Mouse (Mus musculus): Measurements from ENCODE around the gene Tnfaip1. TPM values are rescaled to one million over a fixed set of nuclear protein-coding genes. Genes with fewer than 3 reads are reported as not detected.
A peak's percentile ranks its signal among the peaks of the same experiment; 100 is the strongest.
"Not testable (repeated sequence)": the region's sequence is repeated elsewhere in the genome, so short reads cannot be mapped to it uniquely, and the experiment has no call there.

Gene Tnfaip1
- polyA plus RNA-seq, 1 experiment from 2014 or later = 65.3 TPM

DNA sequence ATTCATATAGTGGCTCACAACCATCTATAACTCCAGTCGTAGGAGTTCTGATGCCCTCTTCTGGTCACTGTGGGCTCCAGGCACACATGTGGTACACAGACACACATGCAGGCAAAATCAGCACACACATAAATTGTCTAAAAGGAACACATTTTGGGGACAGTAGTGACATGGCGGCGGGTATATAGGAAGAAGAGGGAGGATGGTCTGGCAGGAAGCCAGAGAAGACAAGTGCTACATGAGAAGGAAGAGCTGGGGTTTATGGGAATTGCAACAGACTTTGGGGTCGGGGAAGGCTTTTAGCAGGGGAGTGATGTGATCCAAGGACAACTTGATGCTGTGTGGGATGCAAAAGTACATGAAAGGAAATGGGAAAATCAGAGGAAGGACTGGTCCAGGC, 1.6 kb downstream of the Tnfaip1 start:
- H3K9me3 ChIP-seq = no peaks in the 10 kb centered on the region
- ATAC-seq (ENCODE audit: low FRiP score, low read depth) = no peak
- 0 out of 2 replicates have a peak overlapping the region, but pooled peaks have one; percentile 79 for H3K4me3 ChIP-seq
- no peak overlapping the region for H3K9ac ChIP-seq (replicated peaks)
- peaks cover 27% of the 10 kb centered on the region for H3K4me1 ChIP-seq
- WGBS = 93% methylated on average over 4 of the region's 4 CpGs
- H3K4me2 ChIP-seq (replicated peaks) = peak overlapping the region; percentile 89
- H3K27ac ChIP-seq (replicated peaks) = no peak overlapping the region
- peaks cover 25% of the 10 kb centered on the region for H3K36me3 ChIP-seq
- no peaks in the 10 kb centered on the region for H3K27me3 ChIP-seq

DNA sequence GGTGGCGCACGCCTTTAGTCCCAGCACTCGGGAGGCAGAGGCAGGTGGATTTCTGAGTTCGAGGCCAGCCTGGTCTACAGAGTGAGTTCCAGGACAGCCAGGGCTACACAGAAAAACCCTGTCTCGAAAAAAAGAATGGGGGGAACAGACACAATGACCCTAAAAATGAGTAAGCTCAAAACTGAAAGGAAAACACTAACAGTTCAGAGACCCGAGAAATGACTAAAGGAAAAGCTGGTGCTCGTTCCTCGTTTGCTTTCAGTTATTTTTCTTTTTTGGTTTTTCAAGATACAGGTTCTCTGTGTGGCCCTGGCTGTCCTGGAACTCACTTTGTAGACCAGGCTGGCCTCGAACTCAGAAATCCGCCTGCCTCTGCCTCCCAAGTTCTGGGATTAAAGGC, 4.6 kb downstream of the Tnfaip1 start:
- H3K36me3 ChIP-seq = peaks cover 43% of the 10 kb centered on the region
- not testable (repeated sequence) for H3K4me3 ChIP-seq; H3K4me2 ChIP-seq (replicated peaks); H3K9ac ChIP-seq (replicated peaks); H3K27me3 ChIP-seq; H3K9me3 ChIP-seq; H3K27ac ChIP-seq (replicated peaks); ATAC-seq (ENCODE audit: low FRiP score, low read depth)
- peaks cover 12% of the 10 kb centered on the region for H3K4me1 ChIP-seq
- WGBS = 96% methylated on average over 10 of the region's 10 CpGs

DNA sequence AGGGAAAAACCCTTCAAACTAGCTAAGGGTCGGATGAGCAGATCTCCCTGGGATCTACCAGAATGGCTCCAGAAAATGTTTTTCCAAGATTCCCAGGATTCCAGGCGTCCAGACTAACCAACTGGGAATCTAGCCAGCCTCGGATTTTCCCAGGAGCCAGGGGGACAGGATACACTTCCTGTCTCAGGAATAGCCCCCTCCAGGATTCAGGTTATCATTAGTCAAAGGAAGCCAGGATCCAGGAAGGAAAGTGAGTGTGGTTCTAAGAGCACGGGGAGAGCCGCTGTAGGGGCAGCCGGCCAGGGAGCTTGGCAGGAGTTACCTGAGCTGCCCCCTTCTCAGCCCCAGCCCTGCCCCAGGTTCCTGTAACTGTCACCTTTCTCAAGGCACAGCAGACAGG, 5.1 kb downstream of the Tnfaip1 start:
- Histone ChIP-seq H3K9ac (replicated peaks) (no peak overlapping the region), H3K4me3 (no peak overlapping the region), H3K27me3 (no peaks in the 10 kb centered on the region), H3K9me3 (no peaks in the 10 kb centered on the region), H3K36me3 (peaks cover 47% of the 10 kb centered on the region), H3K27ac (replicated peaks) (no peak overlapping the region), H3K4me2 (replicated peaks) (no peak overlapping the region), H3K4me1 (peaks cover 12% of the 10 kb centered on the region)
- 82% methylated on average over 6 of the region's 6 CpGs for WGBS
- no peak for ATAC-seq (ENCODE audit: low FRiP score, low read depth)

DNA sequence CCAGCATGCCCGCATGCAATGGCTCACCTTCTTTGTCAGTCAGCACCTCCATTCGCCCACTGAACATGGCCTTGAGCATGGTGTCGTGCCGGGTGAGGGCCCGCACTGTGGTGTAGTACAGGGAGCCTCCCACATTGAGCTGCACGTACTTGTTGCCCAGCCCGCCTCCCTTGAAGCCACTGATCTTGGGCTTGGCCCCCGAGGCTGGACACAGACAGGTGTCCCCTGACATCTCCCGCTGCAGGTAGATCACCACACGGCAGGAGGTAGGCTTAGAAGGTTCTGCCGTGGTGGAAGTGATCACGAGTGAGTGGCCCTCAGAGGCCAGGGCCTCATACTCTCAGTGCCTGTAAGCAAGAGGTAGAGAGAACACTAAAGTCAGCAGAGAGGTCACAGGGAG, 6.1 kb downstream of the Tnfaip1 start:
- Histone ChIP-seq H3K4me1 (peaks cover 7% of the 10 kb centered on the region), H3K27ac (replicated peaks) (no peak overlapping the region), H3K4me2 (replicated peaks) (no peak overlapping the region), H3K27me3 (no peaks in the 10 kb centered on the region), H3K36me3 (peaks cover 58% of the 10 kb centered on the region), H3K9me3 (no peaks in the 10 kb centered on the region), H3K4me3 (no peak overlapping the region), H3K9ac (replicated peaks) (no peak overlapping the region)
- WGBS = 92% methylated on average over 12 of the region's 12 CpGs
- no peak for ATAC-seq (ENCODE audit: low FRiP score, low read depth)

DNA sequence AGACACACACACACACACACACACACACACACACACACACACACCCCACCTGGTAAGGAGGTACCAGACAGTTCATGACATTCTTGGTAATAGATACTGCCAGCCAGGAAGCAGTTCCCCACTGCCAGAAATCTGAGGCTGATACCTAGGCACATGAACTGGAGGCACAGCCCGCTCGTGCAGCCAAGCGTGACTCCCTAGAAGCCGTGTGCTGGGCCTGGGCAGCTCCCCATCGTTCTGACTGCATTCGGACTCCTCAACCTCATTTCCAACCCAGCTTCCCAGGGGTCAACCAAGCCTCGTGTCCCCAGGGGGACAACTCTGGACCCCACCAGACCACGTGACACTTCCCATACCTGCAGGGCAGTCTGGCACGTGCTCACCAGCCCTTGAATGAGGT, 7.4 kb downstream of the Tnfaip1 start:
- H3K4me1 ChIP-seq = no peaks in the 10 kb centered on the region
- peaks cover 70% of the 10 kb centered on the region for H3K36me3 ChIP-seq
- no peak overlapping the region for H3K27ac ChIP-seq (replicated peaks)
- no peaks in the 10 kb centered on the region for H3K27me3 ChIP-seq
- no peak overlapping the region for H3K4me3 ChIP-seq
- ATAC-seq (ENCODE audit: low FRiP score, low read depth) = no peak
- H3K4me2 ChIP-seq (replicated peaks) = no peak overlapping the region
- no peaks in the 10 kb centered on the region for H3K9me3 ChIP-seq
- 80% methylated on average over 9 of the region's 9 CpGs for WGBS
- no peak overlapping the region for H3K9ac ChIP-seq (replicated peaks)

DNA sequence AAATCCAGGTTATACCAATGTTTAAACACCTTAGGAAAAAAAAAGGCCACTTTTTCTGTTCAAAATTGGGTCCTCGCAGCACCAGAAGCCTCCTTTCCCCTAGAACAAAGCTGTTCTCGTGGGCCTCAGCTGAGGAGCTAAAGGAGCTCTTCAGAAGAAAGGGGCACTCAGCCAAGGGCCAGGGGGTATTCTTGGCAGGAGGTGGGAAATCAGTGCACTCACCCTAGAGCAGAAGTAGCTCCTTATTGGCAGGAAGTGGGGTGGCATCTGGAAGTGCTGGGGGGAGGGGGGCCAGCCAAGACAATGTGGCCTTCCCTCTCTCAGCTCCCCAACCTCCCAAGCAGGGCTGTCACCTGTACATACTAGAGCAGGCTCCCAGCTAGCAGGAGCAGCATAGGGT, 11.3 kb downstream of the Tnfaip1 start:
- whole genome bisulfite sequencing = 92% methylated on average over 2 of the region's 2 CpGs
- H3K36me3 ChIP-seq = peaks cover 96% of the 10 kb centered on the region

DNA sequence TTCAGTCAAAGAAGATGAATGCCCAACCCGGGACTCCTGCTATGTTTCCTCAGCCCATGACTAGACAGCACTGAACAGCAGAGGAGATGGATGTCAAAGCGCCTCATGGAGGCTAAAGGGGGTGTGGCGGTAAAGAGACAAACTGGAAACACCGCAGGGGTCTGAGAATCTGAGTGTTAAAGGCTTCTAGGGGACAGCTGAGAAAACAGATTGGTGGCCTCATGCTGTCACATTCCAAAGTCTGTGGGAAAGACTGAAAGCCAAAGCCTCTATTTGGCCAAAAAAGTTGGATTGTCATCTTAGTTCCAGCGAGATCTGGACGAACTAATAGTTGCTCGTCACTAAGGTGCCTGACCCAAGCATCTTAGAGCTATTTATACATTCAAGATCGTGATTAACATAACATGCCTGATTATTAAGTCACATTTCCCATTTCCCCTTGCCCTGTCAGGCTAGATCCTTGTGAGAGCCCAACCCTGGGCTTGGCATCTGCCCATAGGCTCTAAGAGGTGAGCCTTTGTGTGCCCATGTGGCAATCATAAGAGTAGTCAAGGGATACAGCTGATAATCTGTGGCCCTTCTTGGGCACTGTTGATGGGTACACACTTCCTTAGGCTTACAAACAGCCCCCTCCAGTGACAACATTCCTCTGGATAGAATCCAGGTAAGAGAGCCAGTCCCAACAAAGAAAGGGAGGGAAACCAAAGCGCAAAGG, 12.7 kb downstream of the Tnfaip1 start:
- Histone ChIP-seq H3K36me3 (peaks cover 96% of the 10 kb centered on the region), H3K27me3 (no peaks in the 10 kb centered on the region), H3K4me1 (no peaks in the 10 kb centered on the region), H3K4me2 (replicated peaks) (no peak overlapping the region), H3K9me3 (no peaks in the 10 kb centered on the region), H3K4me3 (no peak overlapping the region), H3K27ac (replicated peaks) (no peak overlapping the region), H3K9ac (replicated peaks) (no peak overlapping the region)
- WGBS = 78% methylated on average over 9 of the region's 9 CpGs
- no peak for ATAC-seq (ENCODE audit: low FRiP score, low read depth)

More for the DNA sequence above, 11.3 kb downstream of the Tnfaip1 start:
- no peaks in the 10 kb centered on the region for H3K9me3 ChIP-seq
- no peak for ATAC-seq (ENCODE audit: low FRiP score, low read depth)
- H3K9ac ChIP-seq (replicated peaks) = no peak overlapping the region
- H3K4me1 ChIP-seq = no peaks in the 10 kb centered on the region
- no peak overlapping the region for H3K4me2 ChIP-seq (replicated peaks)
- no peak overlapping the region for H3K4me3 ChIP-seq
- no peak overlapping the region for H3K27ac ChIP-seq (replicated peaks)
- no peaks in the 10 kb centered on the region for H3K27me3 ChIP-seq

DNA sequence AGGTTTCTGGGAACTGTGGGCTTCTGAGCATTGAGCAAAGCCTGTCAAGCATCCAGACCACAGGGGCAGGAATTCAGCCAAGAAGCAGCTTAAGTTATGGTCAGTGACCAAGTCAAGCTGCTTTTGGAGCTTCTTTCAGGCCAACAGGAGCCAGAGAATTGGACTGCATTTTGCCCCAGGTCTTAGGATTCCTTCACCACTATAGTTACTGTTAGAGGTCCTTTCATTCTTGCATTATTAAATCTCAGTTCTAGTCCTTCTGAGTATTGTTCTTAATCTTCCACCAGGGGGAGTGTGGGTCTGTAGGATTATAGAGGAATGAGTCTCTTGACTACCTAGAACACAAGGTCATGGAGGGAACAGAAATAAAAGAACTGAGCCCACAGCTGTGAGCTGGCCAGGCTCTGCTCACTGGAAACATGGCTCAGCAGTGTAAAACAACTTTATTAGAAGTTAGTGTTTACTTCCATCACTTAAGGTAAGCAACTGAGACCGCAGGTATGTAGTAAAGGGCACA, 13.6 kb downstream of the Tnfaip1 start:
- no peak for ATAC-seq (ENCODE audit: low FRiP score, low read depth)
- H3K4me3 ChIP-seq = no peak overlapping the region
- H3K4me2 ChIP-seq (replicated peaks) = no peak overlapping the region
- H3K4me1 ChIP-seq = no peaks in the 10 kb centered on the region
- H3K9ac ChIP-seq (replicated peaks) = no peak overlapping the region
- H3K27me3 ChIP-seq = no peaks in the 10 kb centered on the region
- no peaks in the 10 kb centered on the region for H3K9me3 ChIP-seq
- 88% methylated on average over 1 of the region's 1 CpGs for whole genome bisulfite sequencing
- H3K36me3 ChIP-seq = peaks cover 96% of the 10 kb centered on the region
- no peak overlapping the region for H3K27ac ChIP-seq (replicated peaks)

DNA sequence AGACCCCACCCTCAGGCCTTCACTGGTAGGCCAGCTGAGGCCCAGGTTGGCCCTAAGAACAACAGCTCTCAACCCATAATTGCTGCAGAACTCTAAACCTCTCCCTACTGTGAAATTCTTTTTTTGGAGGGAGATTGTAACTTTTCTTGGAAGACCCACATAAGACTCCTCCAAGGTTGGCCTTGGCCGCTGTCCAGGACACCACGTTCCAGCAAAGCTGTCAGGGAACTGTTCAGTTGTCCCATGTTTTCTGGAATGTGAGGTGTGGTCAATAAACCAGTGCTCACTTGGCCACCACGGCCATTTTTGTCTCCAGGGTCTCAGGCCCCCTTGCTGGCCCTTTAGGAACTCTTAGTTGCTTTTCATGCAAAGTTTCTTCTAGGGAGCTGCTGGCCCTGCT, 14.3 kb downstream of the Tnfaip1 start:
- no peak for ATAC-seq (ENCODE audit: low FRiP score, low read depth)
- Histone ChIP-seq H3K36me3 (peaks cover 92% of the 10 kb centered on the region), H3K27me3 (no peaks in the 10 kb centered on the region), H3K4me1 (no peaks in the 10 kb centered on the region), H3K4me3 (no peak overlapping the region), H3K9ac (replicated peaks) (no peak overlapping the region), H3K9me3 (no peaks in the 10 kb centered on the region), H3K4me2 (replicated peaks) (no peak overlapping the region), H3K27ac (replicated peaks) (no peak overlapping the region)
- WGBS = 98% methylated on average over 3 of the region's 3 CpGs

DNA sequence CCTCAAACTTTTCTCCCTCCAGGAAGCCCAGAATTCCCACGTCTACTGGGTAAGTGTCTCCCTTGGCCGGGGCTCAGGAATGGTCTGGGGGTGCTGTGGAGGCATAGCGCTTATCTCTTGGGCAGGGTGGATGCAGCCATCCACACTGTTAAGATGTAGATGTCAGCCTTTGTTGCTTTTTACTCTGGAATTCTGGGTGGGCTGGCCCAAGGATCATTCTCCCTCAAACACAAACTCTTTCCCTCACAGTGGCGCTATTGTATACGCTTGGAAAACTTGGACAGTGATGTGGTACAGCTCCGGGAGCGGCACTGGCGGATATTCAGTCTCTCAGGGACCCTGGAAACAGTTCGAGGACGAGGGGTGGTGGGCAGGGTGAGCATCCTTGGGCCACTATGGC, 17.2 kb downstream of the Tnfaip1 start:
- no peaks in the 10 kb centered on the region for H3K27me3 ChIP-seq
- no peak overlapping the region for H3K4me2 ChIP-seq (replicated peaks)
- H3K27ac ChIP-seq (replicated peaks) = no peak overlapping the region
- H3K36me3 ChIP-seq = peaks cover 90% of the 10 kb centered on the region
- no peak overlapping the region for H3K9ac ChIP-seq (replicated peaks)
- no peak for ATAC-seq (ENCODE audit: low FRiP score, low read depth)
- no peaks in the 10 kb centered on the region for H3K9me3 ChIP-seq
- H3K4me3 ChIP-seq = no peak overlapping the region
- WGBS = 91% methylated on average over 10 of the region's 10 CpGs
- H3K4me1 ChIP-seq = peaks cover under 1% of the 10 kb centered on the region; the same call in 1 of the 2 replicates

DNA sequence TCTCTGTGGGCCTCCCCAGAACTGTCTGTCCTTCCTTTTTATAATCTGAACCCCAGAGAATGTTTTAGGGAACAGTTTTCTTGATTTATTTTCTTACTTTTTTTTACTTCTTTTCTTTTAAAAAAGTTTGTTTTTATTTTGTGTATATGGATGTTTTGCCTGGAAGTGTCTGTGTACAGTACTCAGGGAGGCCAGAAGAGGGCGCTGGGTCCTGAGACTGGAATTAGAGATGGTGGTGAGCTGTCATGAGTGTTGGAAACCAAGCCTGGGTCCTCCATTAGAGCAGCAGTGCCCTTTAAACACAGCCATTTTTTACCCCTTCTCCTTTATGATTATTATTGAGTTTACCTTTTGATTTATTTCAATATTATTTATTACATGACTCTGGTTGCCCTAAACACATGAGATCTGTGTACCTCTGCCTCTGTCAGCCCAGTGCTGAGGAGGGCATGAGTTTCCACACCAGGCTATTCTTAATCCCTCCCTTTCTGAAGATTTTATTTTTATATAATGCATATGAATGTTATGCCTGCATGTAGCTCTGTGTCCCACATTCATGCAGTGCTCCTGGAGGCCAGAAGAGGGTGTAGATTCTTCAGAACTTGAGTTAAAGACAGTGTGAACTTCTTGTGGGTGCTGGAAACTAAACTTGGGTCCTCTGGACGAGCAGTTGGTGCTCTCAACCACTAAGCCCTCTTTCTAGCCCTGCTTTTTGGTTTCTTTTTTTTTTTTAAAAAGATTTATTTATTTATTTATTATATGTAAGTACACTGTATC, 20.4 kb downstream of the Tnfaip1 start:
- Histone ChIP-seq H3K27ac (replicated peaks) (no peak overlapping the region), H3K4me3 (no peak overlapping the region), H3K9me3 (no peaks in the 10 kb centered on the region), H3K36me3 (peaks cover 61% of the 10 kb centered on the region), H3K4me1 (peaks cover 18% of the 10 kb centered on the region), H3K27me3 (no peaks in the 10 kb centered on the region), H3K9ac (replicated peaks) (no peak overlapping the region), H3K4me2 (replicated peaks) (no peak overlapping the region)
- ATAC-seq (ENCODE audit: low FRiP score, low read depth) = no peak
- 67% methylated on average over 2 of the region's 2 CpGs for WGBS

DNA sequence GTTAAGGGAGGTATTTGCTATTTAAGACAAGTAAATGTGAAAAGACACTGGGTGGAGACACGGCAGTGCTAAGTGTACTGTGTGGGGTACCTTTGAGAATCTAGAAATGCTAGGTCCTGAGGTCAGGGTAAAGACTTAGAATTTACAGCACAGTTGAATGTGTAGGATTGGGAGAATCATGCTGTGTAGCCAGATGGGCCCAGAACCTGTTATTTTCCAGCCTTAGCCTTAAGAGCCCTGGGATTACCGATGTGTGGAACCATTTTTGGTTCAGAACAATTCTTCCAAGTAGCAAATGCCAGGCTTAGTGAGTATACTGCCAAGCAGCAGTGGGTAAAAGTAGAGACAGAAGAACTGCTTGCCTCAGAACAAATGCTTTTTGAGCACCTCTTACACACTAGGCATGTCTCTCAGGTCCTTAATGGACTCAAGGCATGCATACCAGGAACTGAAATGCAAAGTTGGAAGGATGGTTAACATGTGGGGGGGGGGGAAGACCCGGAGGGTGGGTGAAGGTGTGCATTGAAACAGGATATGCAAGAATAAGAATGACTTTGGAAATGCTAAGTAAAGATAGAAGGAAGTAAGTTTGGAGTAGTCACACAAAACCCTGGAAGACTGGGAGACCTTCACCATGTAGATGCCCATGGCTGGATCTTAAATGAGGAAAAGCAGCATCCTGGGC, 22.9 kb downstream of the Tnfaip1 start:
- Histone ChIP-seq H3K36me3 (peaks cover 48% of the 10 kb centered on the region), H3K27ac (replicated peaks) (no peak overlapping the region), H3K9me3 (no peaks in the 10 kb centered on the region), H3K4me1 (peaks cover 18% of the 10 kb centered on the region), H3K4me2 (replicated peaks) (peak overlapping the region; percentile 77), H3K4me3 (peak overlapping the region; percentile 83), H3K27me3 (no peaks in the 10 kb centered on the region), H3K9ac (replicated peaks) (peak overlapping the region; percentile 86)
- WGBS = 78% methylated on average over 3 of the region's 3 CpGs
- no peak for ATAC-seq (ENCODE audit: low FRiP score, low read depth)
